Mouse (Mus musculus): Measurements from ENCODE around the gene Nbas. TPM values are rescaled to one million over a fixed set of nuclear protein-coding genes. Genes with fewer than 3 reads are reported as not detected.

The Nbas gene
- polyA plus RNA-seq, 1 experiment from 2014 or later = 17.0 TPM

DNA sequence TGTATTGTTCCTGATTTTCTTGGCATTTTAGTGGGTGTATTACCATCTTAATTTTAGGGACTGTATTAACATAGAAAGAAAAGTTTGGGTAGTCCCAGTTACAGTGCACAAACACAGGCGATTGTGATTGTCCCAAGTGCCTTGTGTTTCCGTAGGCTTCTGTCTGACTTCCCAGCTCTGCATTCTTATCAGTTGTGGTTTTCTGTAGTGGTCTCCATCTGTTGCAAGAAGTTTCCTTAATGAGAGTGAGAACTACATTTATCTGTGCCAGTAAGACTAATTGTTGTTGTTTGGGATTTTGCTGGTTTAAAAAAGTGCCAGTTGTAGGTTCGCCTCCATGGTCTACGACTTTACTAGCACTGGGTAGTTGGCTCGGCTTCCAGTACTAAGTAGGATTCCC, 88.3 kb downstream of the Nbas start:
- no peaks in the 10 kb centered on the region for H3K27me3 ChIP-seq (ENCODE audit: control insufficient read depth, insufficient read depth, low read depth, low read length)
- no peaks in the 10 kb centered on the region for H3K9me3 ChIP-seq (replicated peaks; ENCODE audit: control insufficient read depth, low read length, poor library complexity, severe bottlenecking)
- WGBS = 95% methylated on average over 5 of the region's 5 CpGs
- no peak overlapping the region for H3K4me2 ChIP-seq (ENCODE audit: low read length)
- no peak overlapping the region for H3K9ac ChIP-seq (ENCODE audit: low read depth, low read length)
- no peak overlapping the region for H3K4me3 ChIP-seq (ENCODE audit: low read depth, low read length)
- peaks cover 24% of the 10 kb centered on the region for H3K36me3 ChIP-seq (ENCODE audit: control insufficient read depth, insufficient read depth, low read length)
- ATAC-seq = no peak
- H3K4me1 ChIP-seq (ENCODE audit: control insufficient read depth, insufficient read depth, low read length) = no peaks in the 10 kb centered on the region
- no peak overlapping the region for H3K27ac ChIP-seq (ENCODE audit: low read length)

GRCm38 (mm10) chr12:13358849-13359248, 89.9 kb downstream of the Nbas start:
- Histone ChIP-seq H3K4me2 (ENCODE audit: low read length) (no peak overlapping the region), H3K27ac (ENCODE audit: low read length) (no peak overlapping the region), H3K9me3 (replicated peaks; ENCODE audit: control insufficient read depth, low read length, poor library complexity, severe bottlenecking) (no peaks in the 10 kb centered on the region), H3K9ac (ENCODE audit: low read depth, low read length) (no peak overlapping the region), H3K4me1 (ENCODE audit: control insufficient read depth, insufficient read depth, low read length) (no peaks in the 10 kb centered on the region), H3K36me3 (ENCODE audit: control insufficient read depth, insufficient read depth, low read length) (peaks cover 27% of the 10 kb centered on the region), H3K4me3 (ENCODE audit: low read depth, low read length) (no peak overlapping the region), H3K27me3 (ENCODE audit: control insufficient read depth, insufficient read depth, low read depth, low read length) (no peaks in the 10 kb centered on the region)
- 88% methylated on average over 4 of the region's 4 CpGs for WGBS
- ATAC-seq = no peak

- Histone ChIP-seq H3K4me2 (ENCODE audit: low read length) (no peak overlapping the region), H3K4me3 (ENCODE audit: low read depth, low read length) (no peak overlapping the region), H3K9ac (ENCODE audit: low read depth, low read length) (no peak overlapping the region), H3K27ac (ENCODE audit: low read length) (no peak overlapping the region), H3K36me3 (ENCODE audit: control insufficient read depth, insufficient read depth, low read length) (peaks cover 27% of the 10 kb centered on the region), H3K27me3 (ENCODE audit: control insufficient read depth, insufficient read depth, low read depth, low read length) (no peaks in the 10 kb centered on the region), H3K4me1 (ENCODE audit: control insufficient read depth, insufficient read depth, low read length) (no peaks in the 10 kb centered on the region), H3K9me3 (replicated peaks; ENCODE audit: control insufficient read depth, low read length, poor library complexity, severe bottlenecking) (no peaks in the 10 kb centered on the region)
- ATAC-seq = no peak
- 38% methylated on average over 7 of the region's 7 CpGs for WGBS
These were observed 91.4 kb downstream of the Nbas start for GRCm38 (mm10) chr12:13360183-13360811.

DNA sequence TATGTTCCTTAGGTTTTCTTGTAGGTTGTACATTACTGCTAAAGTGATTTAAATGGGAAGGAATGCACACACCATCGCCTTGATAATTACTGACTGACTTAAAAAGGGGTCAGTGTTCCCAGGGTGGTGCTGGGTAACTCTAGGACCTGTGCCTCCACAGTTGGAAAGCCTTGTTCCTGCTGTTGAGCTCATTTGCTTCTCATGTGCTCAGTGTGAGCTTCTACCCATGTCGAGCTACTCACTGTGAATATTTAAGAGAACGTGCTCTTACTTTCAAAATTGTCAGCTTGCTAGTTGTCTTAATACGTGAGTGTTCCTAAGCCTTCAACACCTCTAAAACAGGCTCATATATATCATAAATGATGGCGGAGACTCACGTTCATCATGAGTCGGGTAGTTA, 112.6 kb downstream of the Nbas start:
- peaks cover 5% of the 10 kb centered on the region for H3K36me3 ChIP-seq (ENCODE audit: control insufficient read depth, insufficient read depth, low read length)
- no peaks in the 10 kb centered on the region for H3K9me3 ChIP-seq (replicated peaks; ENCODE audit: control insufficient read depth, low read length, poor library complexity, severe bottlenecking)
- no peak overlapping the region for H3K9ac ChIP-seq (ENCODE audit: low read depth, low read length)
- H3K4me2 ChIP-seq (ENCODE audit: low read length) = no peak overlapping the region
- no peak overlapping the region for H3K27ac ChIP-seq (ENCODE audit: low read length)
- H3K27me3 ChIP-seq (ENCODE audit: control insufficient read depth, insufficient read depth, low read depth, low read length) = no peaks in the 10 kb centered on the region
- no peak for ATAC-seq
- H3K4me1 ChIP-seq (ENCODE audit: control insufficient read depth, insufficient read depth, low read length) = no peaks in the 10 kb centered on the region
- H3K4me3 ChIP-seq (ENCODE audit: low read depth, low read length) = no peak overlapping the region
- WGBS = 96% methylated on average over 7 of the region's 7 CpGs

DNA sequence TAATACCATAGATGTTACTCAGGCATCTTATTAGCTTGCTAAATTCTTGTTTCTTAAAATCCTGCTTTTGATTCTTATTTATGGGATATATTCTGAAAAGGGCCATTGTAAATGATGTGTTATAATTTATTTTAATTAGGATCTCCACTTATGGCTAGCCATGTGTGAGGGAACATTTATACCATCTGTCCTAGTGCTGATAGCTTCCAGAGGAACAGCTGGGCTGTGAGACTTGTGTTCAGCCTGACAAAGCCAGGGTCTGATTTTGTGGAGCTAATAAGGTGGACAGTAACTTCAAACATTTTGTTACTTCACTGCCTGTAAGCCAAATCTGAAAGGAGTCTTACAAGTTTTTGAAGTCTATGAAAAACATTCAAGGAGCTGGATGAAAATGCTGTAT, 113.1 kb downstream of the Nbas start:
- Histone ChIP-seq H3K27ac (ENCODE audit: low read length) (no peak overlapping the region), H3K27me3 (ENCODE audit: control insufficient read depth, insufficient read depth, low read depth, low read length) (no peaks in the 10 kb centered on the region), H3K4me1 (ENCODE audit: control insufficient read depth, insufficient read depth, low read length) (no peaks in the 10 kb centered on the region), H3K9me3 (replicated peaks; ENCODE audit: control insufficient read depth, low read length, poor library complexity, severe bottlenecking) (no peaks in the 10 kb centered on the region), H3K36me3 (ENCODE audit: control insufficient read depth, insufficient read depth, low read length) (peaks cover 3% of the 10 kb centered on the region; the same call in 1 of the 2 replicates), H3K4me2 (ENCODE audit: low read length) (no peak overlapping the region), H3K4me3 (ENCODE audit: low read depth, low read length) (no peak overlapping the region), H3K9ac (ENCODE audit: low read depth, low read length) (no peak overlapping the region)
- ATAC-seq = no peak

- H3K9ac ChIP-seq (ENCODE audit: low read depth, low read length) = no peak overlapping the region
- 0 out of 2 replicates have a peak, but pooled peaks cover 3% of the 10 kb centered on the region for H3K36me3 ChIP-seq (ENCODE audit: control insufficient read depth, insufficient read depth, low read length)
- H3K4me3 ChIP-seq (ENCODE audit: low read depth, low read length) = no peak overlapping the region
- H3K4me1 ChIP-seq (ENCODE audit: control insufficient read depth, insufficient read depth, low read length) = no peaks in the 10 kb centered on the region
- ATAC-seq = no peak
- H3K9me3 ChIP-seq (replicated peaks; ENCODE audit: control insufficient read depth, low read length, poor library complexity, severe bottlenecking) = no peaks in the 10 kb centered on the region
- 71% methylated on average over 1 of the region's 1 CpGs for WGBS
- H3K4me2 ChIP-seq (ENCODE audit: low read length) = no peak overlapping the region
- no peak overlapping the region for H3K27ac ChIP-seq (ENCODE audit: low read length)
- H3K27me3 ChIP-seq (ENCODE audit: control insufficient read depth, insufficient read depth, low read depth, low read length) = no peaks in the 10 kb centered on the region
These were observed 120.7 kb downstream of the Nbas start for GRCm38 (mm10) chr12:13389644-13390043.

DNA sequence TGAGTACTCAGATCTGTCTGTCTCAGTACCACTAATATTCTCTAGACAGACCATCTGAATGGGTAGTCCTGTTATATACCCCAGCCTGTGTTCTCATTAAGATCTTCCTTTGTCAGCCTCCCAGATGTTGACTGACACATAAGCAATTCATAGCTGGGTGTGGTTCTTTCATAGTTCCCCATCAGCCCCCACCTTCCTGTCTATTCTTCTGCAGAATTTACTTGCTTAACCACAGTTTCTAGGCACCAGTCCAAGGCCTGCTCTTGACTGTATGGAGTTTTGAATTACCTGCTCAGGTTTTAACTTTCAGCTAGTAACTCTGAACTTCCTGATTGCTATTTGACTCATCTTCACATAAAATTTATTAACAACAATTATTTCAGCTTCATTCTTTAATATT, 141.3 kb downstream of the Nbas start:
- no peak for ATAC-seq

DNA sequence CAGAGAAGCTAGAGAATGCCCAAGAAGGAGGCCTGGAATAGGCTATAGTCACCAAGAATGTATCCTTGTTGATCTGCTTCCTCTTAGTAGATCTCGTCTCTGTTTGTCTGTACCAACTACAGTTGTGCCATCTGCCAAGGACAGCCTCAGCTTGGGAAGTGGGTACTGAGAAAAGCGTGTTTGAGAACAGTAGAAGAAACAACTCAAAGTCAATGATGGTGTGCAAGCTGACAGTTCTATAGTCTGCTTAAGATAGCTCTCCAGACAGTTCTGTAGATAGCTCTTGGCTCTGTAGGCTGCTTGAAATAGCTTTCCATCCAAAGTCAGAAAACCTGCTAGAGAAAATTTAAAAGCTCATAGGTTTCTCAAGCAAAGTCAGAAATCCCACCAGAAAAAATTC, 149.7 kb downstream of the Nbas start:
- Histone ChIP-seq H3K36me3 (ENCODE audit: control insufficient read depth, insufficient read depth, low read length) (peaks cover 10% of the 10 kb centered on the region; the same call in 1 of the 2 replicates), H3K9me3 (replicated peaks; ENCODE audit: control insufficient read depth, low read length, poor library complexity, severe bottlenecking) (no peaks in the 10 kb centered on the region), H3K4me1 (ENCODE audit: control insufficient read depth, insufficient read depth, low read length) (no peaks in the 10 kb centered on the region), H3K27me3 (ENCODE audit: control insufficient read depth, insufficient read depth, low read depth, low read length) (no peaks in the 10 kb centered on the region), H3K9ac (ENCODE audit: low read depth, low read length) (no peak overlapping the region), H3K4me3 (ENCODE audit: low read depth, low read length) (no peak overlapping the region), H3K4me2 (ENCODE audit: low read length) (no peak overlapping the region), H3K27ac (ENCODE audit: low read length) (no peak overlapping the region)
- 95% methylated on average over 2 of the region's 2 CpGs for WGBS
- ATAC-seq = no peak

More for the DNA sequence above, 141.3 kb downstream of the Nbas start:
- Histone ChIP-seq H3K27me3 (ENCODE audit: control insufficient read depth, insufficient read depth, low read depth, low read length) (no peaks in the 10 kb centered on the region), H3K4me1 (ENCODE audit: control insufficient read depth, insufficient read depth, low read length) (no peaks in the 10 kb centered on the region), H3K36me3 (ENCODE audit: control insufficient read depth, insufficient read depth, low read length) (0 out of 2 replicates have a peak, but pooled peaks cover 5% of the 10 kb centered on the region), H3K4me3 (ENCODE audit: low read depth, low read length) (no peak overlapping the region), H3K9ac (ENCODE audit: low read depth, low read length) (no peak overlapping the region), H3K4me2 (ENCODE audit: low read length) (no peak overlapping the region), H3K9me3 (replicated peaks; ENCODE audit: control insufficient read depth, low read length, poor library complexity, severe bottlenecking) (no peaks in the 10 kb centered on the region), H3K27ac (ENCODE audit: low read length) (no peak overlapping the region)

DNA sequence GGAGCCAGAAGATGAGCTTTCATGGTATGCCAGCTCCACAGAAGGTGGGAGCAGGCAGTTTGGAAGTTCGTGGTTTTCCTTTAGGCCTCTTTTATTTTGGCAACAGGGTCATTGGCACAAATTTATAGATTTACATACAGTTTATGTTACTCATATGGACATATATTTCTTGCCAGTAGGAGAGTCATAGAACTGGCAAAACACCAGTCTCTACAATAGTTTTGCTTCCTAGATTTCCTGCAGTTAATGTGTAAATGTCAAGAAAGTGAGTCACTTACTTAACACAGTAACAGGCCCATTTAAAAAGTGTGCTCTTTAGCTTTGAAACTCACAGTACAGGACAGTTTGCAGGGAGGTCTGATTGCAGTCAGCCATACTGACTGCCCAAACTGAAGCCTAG, 161.3 kb downstream of the Nbas start:
- H3K27me3 ChIP-seq (ENCODE audit: control insufficient read depth, insufficient read depth, low read depth, low read length) = no peaks in the 10 kb centered on the region
- no peak overlapping the region for H3K4me3 ChIP-seq (ENCODE audit: low read depth, low read length)
- WGBS = 88% methylated on average over 1 of the region's 1 CpGs
- no peaks in the 10 kb centered on the region for H3K4me1 ChIP-seq (ENCODE audit: control insufficient read depth, insufficient read depth, low read length)
- peaks cover 15% of the 10 kb centered on the region for H3K36me3 ChIP-seq (ENCODE audit: control insufficient read depth, insufficient read depth, low read length)
- no peak overlapping the region for H3K27ac ChIP-seq (ENCODE audit: low read length)
- no peak overlapping the region for H3K9ac ChIP-seq (ENCODE audit: low read depth, low read length)
- no peak for ATAC-seq
- H3K9me3 ChIP-seq (replicated peaks; ENCODE audit: control insufficient read depth, low read length, poor library complexity, severe bottlenecking) = no peaks in the 10 kb centered on the region
- no peak overlapping the region for H3K4me2 ChIP-seq (ENCODE audit: low read length)

Data from midbrain, embryonic 16.5 days (tissue).